Mouse (Mus musculus): ENCODE measurements around the gene Plekho2.

GRCm38 (mm10) chr9:65536491-65536890, 43.3 kb downstream of the Plekho2 start:
- no peak for TF ChIP-seq CTCF (IDR thresholded peaks at IDR 0.05; ENCODE audit: insufficient read depth, low read length)
- TF ChIP-seq POLR2A (IDR thresholded peaks at IDR 0.05; ENCODE audit: borderline replicate concordance, extremely low read depth, low read depth, low read length) = no peak

Data from lung, adult 2 months (tissue).